Mouse (Mus musculus) heart, embryonic 11.5 days (tissue): ENCODE measurements around the gene Chdh. TPM values are rescaled to one million over a fixed set of nuclear protein-coding genes. Genes with fewer than 3 reads are reported as not detected.

Experiments used
- ATAC-seq: fragments of 200-750 bp; cut with Nextera tagmentation; replicated peaks from 2 replicates; pipeline ENCODE4 v1.8.0; 2017; ENCODE audit warnings: moderate library complexity; ENCODE audit not compliant: insufficient number of reproducible peaks, low FRiP score, low TSS enrichment
- H3K27ac ChIP-seq: fragments of 300-500 bp; sonication (generic); 2 replicates; pipeline ENCODE4 v1.5.1; 2014; ENCODE audit warnings: mild to moderate bottlenecking, low read depth, low read length
- H3K27me3 ChIP-seq: fragments of 300-500 bp; sonication (generic); 2 replicates; pipeline ENCODE4 v1.6.1; 2014; ENCODE audit warnings: mild to moderate bottlenecking, low read length, mixed read lengths; ENCODE audit not compliant: control insufficient read depth, insufficient read depth
- H3K36me3 ChIP-seq: fragments of 300-500 bp; sonication (generic); 2 replicates; pipeline ENCODE4 v1.6.1; 2014; ENCODE audit warnings: mild to moderate bottlenecking, low read length, moderate library complexity, mixed read lengths; ENCODE audit not compliant: control insufficient read depth, insufficient read depth
- H3K4me1 ChIP-seq: fragments of 300-500 bp; sonication (generic); 2 replicates; pipeline ENCODE4 v1.6.1; 2014; ENCODE audit warnings: low read length; ENCODE audit not compliant: control insufficient read depth, insufficient read depth
- H3K4me2 ChIP-seq: fragments of 300-500 bp; sonication (generic); 2 replicates; pipeline ENCODE4 v1.6.1; 2014; ENCODE audit warnings: mild to moderate bottlenecking, moderate library complexity
- H3K4me3 ChIP-seq: fragments of 300-500 bp; sonication (generic); 2 replicates; pipeline ENCODE4 v1.5.1; 2014; ENCODE audit warnings: low read depth, low read length
- H3K9ac ChIP-seq: fragments of 300-500 bp; sonication (generic); 2 replicates; pipeline ENCODE4 v1.6.1; 2014; ENCODE audit warnings: mild to moderate bottlenecking, low read depth, low read length, moderate library complexity
- H3K9me3 ChIP-seq: fragments of 300-500 bp; sonication (generic); replicated peaks from 2 replicates; pipeline ENCODE4 v1.6.1; 2016; ENCODE audit warnings: low read length; ENCODE audit not compliant: control insufficient read depth
- whole genome bisulfite sequencing: fragments of 180-500 bp; shearing (Covaris S2); extraction: QIAGEN DNeasy Blood & Tissue Kit; methylation state at CpG from one replicate; pipeline ENCODE4 v1.1.7; 2014; ENCODE audit not compliant: insufficient replicate concordance; 5-methylcytosine and 5-hydroxymethylcytosine counted together
- polyA plus RNA-seq: library from polyadenylated mRNA; unstranded; fragments of >200 nt; fragmentation: Nextera tagmentation; extraction: Ambion mirVana; gene quantifications from 2 replicates; pipeline ENCODE4 v1.2.1, GENCODE M21; 2014

Gene Chdh
- polyA plus RNA-seq, 1 experiment from 2014 or later: 0.21 TPM

DNA sequence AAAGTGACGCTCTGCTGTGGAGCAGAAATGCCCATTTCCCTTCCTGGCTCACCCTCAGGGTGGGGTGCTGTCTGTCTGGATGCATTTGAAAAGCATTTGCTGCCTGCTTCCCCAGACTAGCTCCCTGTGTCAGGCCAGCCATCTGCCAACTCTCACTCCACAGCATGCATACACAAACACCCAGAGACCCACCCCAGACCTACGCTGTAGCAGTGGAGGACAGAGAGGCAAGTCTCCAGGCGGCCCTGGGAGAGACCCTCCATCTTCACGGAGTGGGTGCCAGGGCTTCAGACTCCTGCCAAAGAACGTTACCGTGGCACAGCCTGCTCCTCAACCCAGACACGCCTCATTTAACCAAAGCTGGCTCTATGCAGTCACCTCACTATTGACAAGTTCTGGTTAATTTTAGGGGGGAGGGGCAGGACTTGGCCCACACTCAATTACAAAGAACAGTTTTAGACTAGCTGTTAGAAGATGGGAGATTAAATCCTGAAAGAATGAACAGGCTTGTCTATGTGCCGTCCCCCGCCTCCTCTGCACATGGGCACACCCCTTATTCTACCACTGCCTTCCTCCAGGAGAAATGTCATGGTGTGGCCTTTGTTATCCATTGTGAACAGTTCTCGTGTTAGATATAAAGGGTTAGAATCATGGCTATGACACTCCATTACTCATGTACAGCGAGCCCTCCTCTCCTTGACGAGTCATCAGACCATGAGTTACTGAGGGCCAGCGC, 47.4 kb downstream of the Chdh start:
- Histone ChIP-seq H3K4me2 (no peak overlapping the region), H3K36me3 (no peaks in the 10 kb centered on the region), H3K4me3 (no peak overlapping the region), H3K4me1 (no peaks in the 10 kb centered on the region), H3K27ac (no peak overlapping the region), H3K9me3 (no peaks in the 10 kb centered on the region), H3K27me3 (no peaks in the 10 kb centered on the region), H3K9ac (no peak overlapping the region)
- no peak for ATAC-seq
- WGBS: 71% methylated on average over 13 of the region's 13 CpGs

DNA sequence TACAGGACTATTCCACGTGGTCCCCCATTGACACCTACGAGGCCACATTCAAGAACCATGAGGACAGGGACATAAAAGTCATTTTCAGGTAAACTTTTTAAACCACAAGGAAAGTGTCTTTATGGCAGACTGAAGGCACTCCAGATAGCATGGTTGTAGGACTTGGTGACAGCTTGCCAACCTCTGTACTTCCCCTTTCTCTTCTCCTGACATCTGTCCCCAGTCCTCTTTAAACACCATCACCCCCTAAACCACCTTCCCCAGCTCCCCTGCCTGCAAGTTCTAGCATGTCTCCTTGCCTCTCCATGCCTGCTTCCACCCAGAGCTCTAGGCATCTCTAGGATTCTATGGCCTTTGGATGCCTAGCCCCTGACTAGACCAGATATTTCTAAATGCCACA, 56.0 kb downstream of the Chdh start:
- no peak overlapping the region for H3K4me2 ChIP-seq
- H3K27ac ChIP-seq: no peak overlapping the region
- H3K4me1 ChIP-seq: no peaks in the 10 kb centered on the region
- ATAC-seq: no peak
- no peaks in the 10 kb centered on the region for H3K36me3 ChIP-seq
- WGBS: 66% methylated on average over 2 of the region's 2 CpGs
- H3K9ac ChIP-seq: no peak overlapping the region
- H3K27me3 ChIP-seq: no peaks in the 10 kb centered on the region
- H3K4me3 ChIP-seq: no peak overlapping the region
- no peaks in the 10 kb centered on the region for H3K9me3 ChIP-seq

DNA sequence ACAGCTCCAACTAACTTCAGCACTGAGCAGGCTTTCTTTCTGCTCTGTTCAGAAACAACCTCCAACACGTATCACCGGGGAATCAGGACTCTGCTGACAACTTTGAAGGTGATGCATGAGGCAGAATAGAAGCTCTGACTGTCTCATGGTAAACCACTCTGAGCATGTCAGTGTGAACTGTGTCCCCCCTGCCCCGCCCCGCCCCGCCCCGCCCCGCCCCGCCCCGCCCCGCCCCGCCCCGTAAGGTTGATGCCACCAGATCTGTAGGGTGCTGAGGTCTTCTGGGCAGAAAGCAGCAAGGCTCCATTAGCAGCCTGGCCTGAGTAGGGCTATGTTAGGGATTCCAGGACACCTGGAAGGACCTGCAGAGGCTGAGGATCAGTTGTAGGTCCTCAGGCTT, 57.9 kb downstream of the Chdh start:
- Histone ChIP-seq H3K27me3 (no peaks in the 10 kb centered on the region), H3K4me3 (no peak overlapping the region), H3K27ac (no peak overlapping the region), H3K4me2 (no peak overlapping the region), H3K9ac (no peak overlapping the region), H3K4me1 (no peaks in the 10 kb centered on the region), H3K9me3 (no peaks in the 10 kb centered on the region), H3K36me3 (no peaks in the 10 kb centered on the region)
- no peak for ATAC-seq
- WGBS: 67% methylated on average over 11 of the region's 12 CpGs

DNA sequence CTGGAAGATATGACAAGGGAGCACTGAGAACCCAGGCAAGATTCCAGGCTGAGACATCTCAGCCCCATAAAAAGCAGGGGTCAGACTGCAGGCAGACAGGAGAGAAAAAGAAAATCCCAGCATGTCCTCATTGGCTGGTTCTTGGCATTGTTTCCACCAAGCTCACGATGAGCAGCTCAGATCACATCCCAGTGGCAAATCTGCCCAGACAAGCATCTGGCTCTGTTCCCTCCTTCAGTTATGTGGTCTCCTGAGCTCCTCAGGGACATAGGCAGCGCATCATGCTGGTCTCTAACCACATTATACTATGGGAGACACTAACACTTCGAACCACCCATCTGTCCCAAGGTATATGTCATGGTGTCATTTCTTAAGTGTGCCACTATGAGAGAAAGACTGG, 59.7 kb downstream of the Chdh start:
- no peak overlapping the region for H3K4me2 ChIP-seq
- H3K9me3 ChIP-seq: no peaks in the 10 kb centered on the region
- H3K27ac ChIP-seq: no peak overlapping the region
- H3K4me1 ChIP-seq: no peaks in the 10 kb centered on the region
- H3K27me3 ChIP-seq: no peaks in the 10 kb centered on the region
- WGBS: 76% methylated on average over 3 of the region's 3 CpGs
- no peak overlapping the region for H3K9ac ChIP-seq
- H3K36me3 ChIP-seq: no peaks in the 10 kb centered on the region
- no peak for ATAC-seq
- H3K4me3 ChIP-seq: no peak overlapping the region

DNA sequence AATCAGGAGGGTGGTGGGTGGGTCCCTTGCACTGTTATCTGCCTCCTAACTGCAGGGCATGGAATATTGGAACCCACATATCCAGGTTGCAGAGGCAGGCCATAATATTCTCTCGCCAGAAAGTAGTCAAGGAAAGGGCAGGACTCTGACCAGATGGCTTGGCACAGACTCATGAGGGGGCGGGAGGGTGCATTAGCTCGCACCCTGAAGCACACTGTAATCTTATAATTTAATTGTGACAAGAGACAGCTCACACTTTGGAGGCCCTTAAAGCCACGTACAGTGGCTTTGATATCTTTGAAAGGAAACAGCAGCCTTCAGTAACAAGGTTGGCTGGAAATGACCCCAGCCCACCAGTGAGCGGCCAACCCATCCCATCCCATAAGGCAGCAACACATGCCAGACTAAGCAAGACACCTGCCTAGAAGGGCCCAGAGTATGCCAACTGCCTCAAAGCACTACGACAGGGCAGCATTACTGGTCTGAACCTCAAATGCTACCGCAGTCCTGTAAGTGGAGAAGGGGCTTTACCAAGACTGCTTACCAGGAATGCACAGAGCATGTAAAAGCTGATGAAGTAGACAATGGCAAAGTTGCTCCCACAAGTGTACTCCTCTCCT, 66.6 kb downstream of the Chdh start:
- H3K36me3 ChIP-seq: no peaks in the 10 kb centered on the region
- WGBS: 64% methylated on average over 7 of the region's 7 CpGs

DNA sequence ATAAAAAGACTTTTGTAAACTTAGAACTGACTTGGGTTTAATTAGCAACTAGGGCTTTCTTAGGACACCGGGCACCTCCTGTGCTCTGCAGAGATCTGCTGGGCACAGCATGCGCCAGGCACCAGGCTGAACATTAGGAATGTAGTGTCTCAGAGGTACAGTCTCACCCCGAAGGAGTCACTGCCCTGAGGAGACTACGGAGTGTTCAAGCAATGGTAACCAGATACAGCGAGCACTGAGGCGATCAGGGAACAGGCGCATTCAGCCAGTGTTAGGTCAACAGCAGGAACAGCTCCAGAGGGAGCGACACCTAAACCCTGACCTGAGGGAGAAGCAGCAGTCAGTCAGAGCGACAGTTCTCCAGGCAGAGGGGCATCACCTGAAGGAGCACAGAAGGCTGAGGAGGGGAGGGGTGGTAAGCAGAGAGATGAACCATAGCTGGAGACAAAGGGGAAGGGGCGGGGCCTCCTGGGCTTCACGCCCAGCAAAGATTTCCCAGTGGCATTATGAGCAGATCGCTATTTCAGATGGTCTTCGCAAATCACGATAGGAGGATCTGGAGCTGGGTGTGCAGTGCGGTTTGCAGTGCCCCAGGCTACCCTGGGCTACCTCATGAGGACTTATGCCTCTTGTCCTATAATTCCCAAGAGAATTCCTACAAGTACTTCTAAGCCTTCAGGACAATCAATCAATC, 69.4 kb downstream of the Chdh start:
- Histone ChIP-seq H3K27me3 (no peaks in the 10 kb centered on the region), H3K4me1 (no peaks in the 10 kb centered on the region), H3K9me3 (no peaks in the 10 kb centered on the region), H3K27ac (no peak overlapping the region), H3K4me3 (no peak overlapping the region), H3K4me2 (no peak overlapping the region), H3K36me3 (peaks cover 6% of the 10 kb centered on the region; the same call in 1 of the 2 replicates), H3K9ac (no peak overlapping the region)
- no peak for ATAC-seq
- 72% methylated on average over 15 of the region's 15 CpGs for WGBS

More for the DNA sequence above, 66.6 kb downstream of the Chdh start:
- H3K4me2 ChIP-seq: no peak overlapping the region
- no peaks in the 10 kb centered on the region for H3K9me3 ChIP-seq
- no peak overlapping the region for H3K4me3 ChIP-seq
- no peaks in the 10 kb centered on the region for H3K4me1 ChIP-seq
- no peak overlapping the region for H3K9ac ChIP-seq
- no peaks in the 10 kb centered on the region for H3K27me3 ChIP-seq
- H3K27ac ChIP-seq: no peak overlapping the region
- no peak for ATAC-seq

DNA sequence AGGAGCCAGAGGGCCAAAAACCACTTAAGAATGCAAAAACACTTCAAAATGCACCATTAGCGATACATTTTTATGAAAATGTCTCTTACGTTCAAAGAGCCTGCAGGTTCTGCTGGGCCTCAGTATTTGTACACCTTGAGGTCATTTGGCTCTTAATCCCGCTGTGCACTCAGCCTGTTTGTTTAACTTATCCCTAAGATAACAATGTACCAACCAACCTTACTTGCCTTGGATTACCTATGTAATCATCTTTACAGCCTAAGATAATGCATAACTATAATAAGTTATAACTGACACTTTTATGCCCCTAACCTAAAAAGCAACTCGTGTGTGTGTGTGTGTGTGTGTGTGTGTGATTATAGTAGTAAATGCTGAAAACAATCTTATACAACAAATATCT, 70.9 kb downstream of the Chdh start:
- no peaks in the 10 kb centered on the region for H3K9me3 ChIP-seq
- no peak overlapping the region for H3K4me2 ChIP-seq
- H3K4me1 ChIP-seq: no peaks in the 10 kb centered on the region
- peaks cover 6% of the 10 kb centered on the region; the same call in 1 of the 2 replicates for H3K36me3 ChIP-seq
- 74% methylated on average over 4 of the region's 4 CpGs for WGBS
- H3K27me3 ChIP-seq: no peaks in the 10 kb centered on the region
- H3K4me3 ChIP-seq: no peak overlapping the region
- H3K27ac ChIP-seq: no peak overlapping the region
- H3K9ac ChIP-seq: no peak overlapping the region
- no peak for ATAC-seq
